Mouse (Mus musculus) kidney, adult 18-20 months (tissue): Measurements from ENCODE around the gene Slc30a3.

ENCODE experiments used
- DNase-seq: peaks from one replicate; pipeline ENCODE4 v3.0.0; 2021

Gene Slc30a3

DNA sequence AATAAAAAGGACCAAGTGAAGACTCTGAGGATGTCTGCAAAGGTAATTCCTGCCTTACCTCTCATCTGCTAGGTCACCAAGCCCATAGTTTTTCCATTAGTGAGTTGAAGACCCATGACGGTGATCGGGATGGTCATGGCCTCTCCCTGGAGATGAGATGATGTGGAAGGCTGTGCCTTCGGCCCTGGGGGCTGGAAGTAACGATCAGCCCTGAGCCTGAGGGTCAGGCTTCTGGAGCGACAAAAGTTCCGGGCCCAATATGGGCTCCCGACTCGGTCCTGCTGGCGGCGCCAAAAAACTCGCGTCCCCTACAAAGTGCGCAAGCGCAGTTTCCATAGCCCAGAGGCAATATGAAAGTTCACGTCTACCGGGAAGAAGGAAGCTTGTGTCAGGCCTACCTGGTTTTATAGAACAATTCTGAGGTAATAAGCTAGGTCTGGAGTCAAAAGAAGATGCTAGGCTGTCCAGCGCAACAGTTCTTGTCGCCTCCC, at the start of gene Slc30a3:
Slc30a3 (minus strand) TSS at position 238 of the 491 bp plus-strand sequence.
- DNase-seq: no peak

DNA sequence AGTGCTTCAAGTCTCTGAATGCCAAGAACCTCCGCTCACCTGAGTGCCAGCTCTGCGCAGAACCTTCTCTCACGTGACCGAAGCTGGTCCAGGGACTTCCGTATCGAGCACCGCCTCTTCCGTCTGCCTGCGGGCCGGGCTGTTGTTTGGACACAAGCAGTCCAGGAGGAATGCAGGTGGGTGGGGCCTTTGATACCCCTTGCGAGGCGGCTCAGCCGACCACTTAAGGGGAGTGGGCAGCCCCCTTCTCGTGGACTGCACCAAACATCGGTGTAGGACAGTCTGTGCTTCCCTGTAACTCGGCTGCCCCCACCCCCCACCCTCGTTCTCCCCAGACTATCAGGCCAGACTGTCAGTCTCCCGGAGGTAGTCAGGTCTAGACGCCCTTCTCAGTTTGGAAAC, 46.1 kb upstream of the Slc30a3 start, which contains the start of gene Mpv17:
Mpv17 (minus strand) TSS at position 100 of the 402 bp plus-strand sequence.
- DNase-seq: peak; percentile 89

DNA sequence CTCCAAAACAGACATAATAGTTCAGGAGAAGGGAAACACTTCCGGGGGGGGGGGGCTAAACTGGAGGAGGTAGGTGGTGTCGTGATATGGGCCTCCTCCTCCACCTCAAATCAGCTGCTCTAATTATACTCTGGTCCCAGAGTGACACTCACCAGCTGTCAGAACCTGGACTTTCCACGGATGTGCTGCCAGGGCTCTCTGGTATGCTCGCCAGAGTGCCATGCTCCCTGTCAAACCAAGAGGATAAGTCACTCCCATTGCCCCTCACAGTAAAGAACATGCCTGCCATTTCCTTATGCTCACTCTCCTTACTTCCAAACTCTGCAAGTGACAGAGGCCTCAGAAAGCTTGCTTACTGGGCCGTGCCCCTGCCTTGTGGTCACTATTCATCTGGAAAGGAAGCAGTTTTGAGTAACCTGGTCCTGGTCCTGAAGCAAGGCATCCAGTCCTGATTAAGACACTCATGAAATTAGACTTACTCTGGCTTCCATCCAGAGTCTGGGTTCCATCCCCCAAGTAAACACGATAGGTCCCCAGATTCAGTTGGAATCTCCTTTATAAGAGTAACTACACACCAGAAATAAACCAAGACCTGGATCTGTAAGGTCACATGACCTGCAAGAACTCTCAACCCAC, 45.6 kb upstream of the Slc30a3 start:
- DNase-seq: no peak

DNA sequence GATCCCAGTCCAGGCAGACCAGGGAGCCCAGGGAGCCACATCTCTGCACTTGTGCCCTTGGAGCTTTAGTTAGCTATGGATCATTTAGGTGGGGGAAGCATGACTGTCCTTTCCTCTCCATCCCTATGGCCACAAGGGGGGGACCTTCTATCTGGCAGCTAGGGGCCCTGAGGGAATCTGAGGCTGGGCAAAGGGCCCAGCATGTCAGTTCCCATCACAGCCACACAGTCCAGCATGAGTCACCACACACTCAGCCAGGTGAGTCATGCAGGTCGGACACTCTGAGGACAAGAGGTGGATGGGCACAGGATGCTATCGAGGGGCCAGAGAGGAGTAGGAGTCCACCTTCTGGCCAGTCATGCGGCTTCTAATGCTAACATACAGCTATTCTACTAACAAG, 43.7 kb upstream of the Slc30a3 start:
- no peak for DNase-seq

DNA sequence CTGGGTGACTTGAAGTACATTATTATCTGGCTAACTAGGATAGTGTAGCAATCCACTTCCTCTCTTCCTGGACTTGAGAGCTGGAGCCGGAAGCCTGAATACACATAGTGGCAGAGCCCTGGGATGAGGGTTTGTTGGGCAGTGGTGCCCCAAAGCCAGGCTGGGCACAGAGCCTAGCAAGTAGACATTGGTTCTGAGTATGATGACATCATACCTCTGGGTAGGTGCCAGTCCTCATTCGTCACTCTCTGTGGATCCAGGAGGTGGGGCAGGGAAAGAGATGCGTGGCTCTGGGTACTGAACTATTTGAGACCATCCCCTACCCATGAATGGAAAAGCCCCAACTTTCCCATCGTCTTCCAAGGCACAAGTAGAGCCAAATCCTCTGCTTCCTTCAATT, 41.7 kb upstream of the Slc30a3 start:
- DNase-seq: no peak

DNA sequence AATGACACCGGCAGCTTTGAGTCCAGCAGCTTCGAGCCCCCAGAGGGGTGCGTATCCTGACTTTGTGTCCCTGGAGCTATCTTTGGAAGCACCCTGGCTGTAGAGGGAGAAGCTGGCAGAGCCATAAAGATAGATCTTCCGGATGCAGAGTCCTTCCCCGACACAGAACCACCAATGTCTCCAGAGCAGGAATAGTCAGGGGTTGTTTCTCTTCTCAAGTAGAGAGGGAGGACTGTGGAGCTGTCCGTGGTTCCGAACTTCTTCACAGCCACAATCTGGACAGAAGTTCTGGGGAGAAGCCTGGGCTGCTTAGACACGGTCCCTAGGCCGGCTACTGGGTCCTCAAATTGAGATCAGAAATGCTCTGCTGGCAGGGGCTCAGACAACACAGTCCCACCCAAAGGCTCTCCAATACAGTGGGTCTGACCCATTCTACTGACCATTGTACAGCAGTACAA, 31.0 kb upstream of the Slc30a3 start:
- no peak for DNase-seq

DNA sequence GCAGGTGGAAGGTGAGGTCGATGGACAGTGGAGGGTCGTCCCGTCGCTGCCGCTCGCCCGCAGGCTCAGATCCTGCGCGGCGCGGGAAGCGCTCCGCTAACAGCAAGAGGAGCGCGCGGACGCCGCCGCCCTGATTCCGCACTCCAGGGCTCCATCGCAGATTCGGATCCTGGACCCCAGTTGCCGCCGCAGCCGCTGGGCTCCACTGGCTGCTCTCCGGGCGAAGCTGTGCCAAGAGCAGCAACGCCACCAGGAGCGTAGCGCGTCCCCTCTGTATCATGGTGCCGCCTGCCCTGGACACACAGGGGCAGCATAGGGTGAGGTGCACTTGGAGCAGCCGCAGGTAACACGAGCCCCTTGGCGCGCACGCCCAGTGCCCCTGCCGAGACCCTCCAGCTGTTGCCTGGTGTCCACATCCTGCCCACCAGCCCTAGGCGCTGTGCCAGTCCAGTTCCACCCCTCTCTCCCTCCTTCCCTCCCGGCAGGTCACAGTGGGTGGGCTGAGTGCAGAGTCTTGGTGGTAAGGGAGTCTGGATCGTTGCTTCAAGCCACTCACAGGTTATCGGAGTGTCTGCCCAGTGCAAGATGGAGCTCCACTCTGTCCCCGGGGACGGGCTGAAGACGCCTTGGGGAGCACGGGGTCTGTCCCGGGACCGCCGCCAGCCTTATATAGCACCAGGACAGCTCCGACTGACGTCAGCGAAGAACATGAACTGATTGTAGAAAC, 30.4 kb upstream of the Slc30a3 start, which contains the start of gene Ucn:
Ucn (minus strand) TSS at position 589 of the 727 bp plus-strand sequence.
- DNase-seq: no peak

DNA sequence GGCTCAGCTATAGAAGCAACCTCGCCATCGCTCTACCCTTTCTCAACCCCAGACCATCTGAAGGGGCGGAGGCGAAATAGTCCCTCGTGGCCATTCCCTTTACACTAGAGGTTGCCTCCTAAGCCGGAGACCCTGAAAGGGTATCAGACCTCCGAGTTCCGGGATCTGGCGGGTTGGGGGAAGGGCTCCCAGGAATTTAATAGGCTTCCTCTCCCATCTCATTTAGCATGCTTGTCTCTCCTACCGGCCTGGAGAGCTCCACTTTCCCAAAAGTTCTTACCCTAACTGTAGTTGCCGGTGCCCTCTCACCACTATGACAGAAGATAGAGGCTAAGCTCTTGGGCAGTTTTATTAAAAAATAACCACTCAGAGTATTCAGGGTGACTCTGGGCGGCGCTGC, 29.6 kb upstream of the Slc30a3 start:
- DNase-seq: no peak

DNA sequence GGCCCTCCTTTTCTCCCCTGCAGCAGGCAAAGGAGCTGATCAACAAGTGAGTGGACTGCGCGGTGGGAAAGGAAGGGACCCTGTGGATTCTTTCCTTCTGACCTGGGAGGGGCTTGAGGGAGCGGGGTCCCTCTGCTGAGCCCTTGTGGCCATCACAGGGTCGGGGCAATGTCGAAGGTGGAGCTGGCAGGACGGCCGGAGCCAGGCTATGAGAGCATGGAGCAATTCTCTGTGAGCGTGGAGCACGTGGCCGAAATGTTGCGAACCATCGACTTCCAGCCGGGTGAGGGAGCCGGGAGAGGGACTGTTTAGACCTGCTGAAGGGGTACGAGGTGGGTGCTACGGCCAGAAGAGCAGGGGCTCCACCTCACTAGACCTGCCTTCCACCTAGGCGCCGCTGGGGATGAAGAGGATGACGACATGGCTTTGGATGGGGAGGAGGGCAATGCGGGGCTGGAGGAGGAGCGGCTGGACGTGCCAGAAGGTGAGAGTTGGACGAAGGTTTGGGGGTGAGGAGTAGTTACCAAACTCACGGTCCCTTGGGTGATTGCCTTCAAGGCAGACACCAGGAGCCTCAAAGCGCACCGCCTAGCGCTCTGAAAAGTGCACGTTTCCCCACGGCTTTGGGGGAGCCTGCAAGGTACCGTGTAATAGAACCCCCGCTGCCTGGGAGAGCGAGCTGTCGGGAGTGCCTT, 28.8 kb upstream of the Slc30a3 start:
- no peak for DNase-seq

DNA sequence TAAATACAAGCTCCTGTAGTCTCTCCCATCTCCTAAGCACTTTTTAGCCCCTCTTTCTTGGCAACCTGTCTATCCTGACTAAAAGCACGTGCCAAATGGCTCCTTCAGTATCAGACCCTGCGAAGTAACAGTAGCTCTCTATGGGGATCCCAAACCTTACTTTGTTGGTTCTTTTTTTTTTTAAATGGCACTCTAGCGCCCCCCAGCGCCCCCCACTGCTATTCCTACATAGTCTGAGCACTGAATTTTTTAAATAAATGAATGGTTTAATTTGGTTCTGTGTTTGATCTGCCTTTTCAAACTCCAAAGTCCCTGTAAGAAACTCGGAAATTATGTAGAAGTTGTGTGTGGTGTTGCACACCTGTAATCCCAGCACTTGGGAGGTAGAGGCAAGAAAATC, 18.0 kb upstream of the Slc30a3 start:
- DNase-seq: no peak

DNA sequence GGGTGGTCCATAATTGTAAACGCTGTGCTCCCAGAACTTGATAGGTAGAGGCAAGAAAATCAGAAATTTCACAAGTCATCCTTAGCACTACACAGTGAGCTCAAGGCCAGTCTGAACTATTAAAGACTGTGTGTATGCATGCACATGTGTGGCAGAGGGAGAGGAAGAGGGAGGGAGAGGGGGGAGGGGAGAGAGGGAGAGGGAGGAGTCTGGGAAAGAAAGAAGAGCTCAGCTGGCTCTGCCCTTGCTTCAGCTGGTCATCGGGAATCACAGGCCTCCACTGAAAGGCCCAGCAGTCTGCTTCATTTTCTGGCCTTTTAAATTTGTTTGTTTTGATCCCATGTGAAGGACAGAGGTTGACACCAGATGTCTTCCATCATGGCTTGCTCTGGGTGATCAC, 15.4 kb upstream of the Slc30a3 start:
- DNase-seq: no peak

DNA sequence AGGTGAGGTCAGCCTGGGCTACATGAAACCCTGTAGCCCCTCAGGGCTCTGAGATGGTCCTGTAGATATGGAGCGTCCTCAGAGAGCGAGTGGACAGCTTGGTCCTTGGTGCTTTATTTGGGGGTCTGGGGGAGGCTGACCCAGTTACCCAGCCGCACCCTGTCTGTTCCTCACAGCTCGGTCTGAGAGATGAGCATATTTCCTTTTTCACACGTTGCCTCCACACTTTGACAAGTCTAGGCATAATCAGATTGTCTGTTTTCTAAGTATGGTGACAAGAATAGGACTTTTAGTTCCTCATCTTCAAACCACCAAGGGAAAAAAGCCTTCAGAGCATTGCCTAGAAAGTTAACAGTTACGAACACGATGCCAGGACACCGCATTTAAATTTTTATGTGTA, 13.1 kb upstream of the Slc30a3 start:
- no peak for DNase-seq

DNA sequence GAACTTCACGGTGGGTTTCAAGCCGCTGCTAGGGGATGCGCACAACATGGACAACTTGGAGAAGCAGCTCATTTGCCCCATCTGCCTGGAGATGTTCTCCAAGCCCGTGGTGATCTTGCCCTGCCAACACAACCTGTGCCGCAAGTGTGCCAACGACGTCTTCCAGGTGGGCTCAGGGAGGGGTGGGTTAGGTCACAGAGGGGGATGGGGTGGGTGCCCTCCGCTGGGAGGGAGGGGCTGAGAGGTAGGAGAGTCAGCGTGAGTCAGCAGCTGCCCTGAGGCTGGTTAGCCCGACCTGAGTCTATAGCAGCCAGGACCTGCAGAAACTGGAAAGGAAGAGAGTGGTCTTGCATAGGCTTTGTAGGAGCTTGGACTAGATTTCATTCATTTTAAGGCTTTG, 8.9 kb upstream of the Slc30a3 start:
- DNase-seq: no peak

DNA sequence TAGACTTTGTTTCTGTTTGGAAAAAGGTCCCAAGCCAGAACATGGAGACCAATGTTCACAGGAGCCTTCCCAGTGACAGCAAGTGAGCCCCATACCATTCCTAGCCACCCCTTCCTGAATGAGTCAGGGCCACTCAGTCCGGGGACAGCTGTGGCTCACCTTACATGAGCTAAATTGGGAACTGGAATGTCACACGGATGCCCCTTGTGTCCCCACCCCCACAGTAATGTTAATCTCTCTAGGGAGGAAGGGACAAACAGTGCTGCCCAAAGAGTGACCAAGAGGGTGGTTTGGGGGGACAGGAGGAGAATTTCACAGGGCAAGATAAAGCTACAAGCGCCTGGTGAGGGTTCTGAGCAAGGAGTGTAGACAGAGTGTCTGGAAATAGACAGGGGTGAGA, 8.3 kb upstream of the Slc30a3 start, which contains the start of gene Trim54:
Trim54 (plus strand) TSS at position 359 of the 400 bp plus-strand sequence.
- no peak for DNase-seq

DNA sequence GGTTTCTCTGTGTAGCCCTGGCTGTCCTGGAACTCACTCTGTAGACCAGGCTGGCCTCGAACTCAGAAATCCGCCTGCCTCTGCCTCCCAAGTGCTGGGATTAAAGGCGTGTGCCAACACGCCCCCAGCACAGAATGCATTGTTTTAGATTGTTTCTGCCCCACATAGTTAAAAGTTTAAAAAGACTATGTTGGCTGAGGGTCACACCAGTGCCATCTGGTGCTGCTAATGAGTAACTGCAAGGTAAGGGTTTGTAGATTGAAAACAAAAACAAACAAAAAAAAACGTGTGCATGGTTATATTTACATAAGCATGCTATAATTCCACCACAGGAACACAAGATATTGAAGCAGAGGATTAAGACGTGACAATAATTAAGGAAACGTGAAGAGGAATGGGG, 2.7 kb upstream of the Slc30a3 start:
- peak; percentile 11 for DNase-seq

DNA sequence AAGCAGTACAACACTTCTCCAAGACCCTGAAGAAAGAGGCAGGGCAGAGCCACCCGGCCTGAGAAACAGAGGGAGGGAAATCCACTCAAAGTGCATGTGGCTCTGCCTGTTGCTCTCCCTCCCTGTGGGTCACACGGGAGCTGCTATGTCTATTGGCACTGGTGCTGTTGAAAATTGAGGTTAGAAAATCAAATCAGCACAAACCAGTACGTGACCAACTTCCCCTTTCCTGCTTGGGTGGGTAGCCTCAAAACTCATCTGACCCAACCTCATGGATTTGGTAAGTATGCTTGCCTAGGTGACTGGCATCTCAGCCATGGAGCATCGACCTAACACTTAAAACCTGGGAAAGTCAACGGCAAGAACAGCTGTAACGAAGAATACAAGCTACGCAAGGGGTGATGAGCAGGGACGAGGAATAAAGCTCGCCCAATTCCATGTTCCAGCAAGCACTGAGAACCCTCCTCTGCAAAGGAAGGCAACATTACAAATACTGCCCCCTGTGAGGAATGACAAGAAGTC, 2.2 kb downstream of the Slc30a3 start, which contains the start of gene Dnajc5g:
Dnajc5g (plus strand) TSS at position 472 of the 522 bp plus-strand sequence.
- DNase-seq: no peak

DNA sequence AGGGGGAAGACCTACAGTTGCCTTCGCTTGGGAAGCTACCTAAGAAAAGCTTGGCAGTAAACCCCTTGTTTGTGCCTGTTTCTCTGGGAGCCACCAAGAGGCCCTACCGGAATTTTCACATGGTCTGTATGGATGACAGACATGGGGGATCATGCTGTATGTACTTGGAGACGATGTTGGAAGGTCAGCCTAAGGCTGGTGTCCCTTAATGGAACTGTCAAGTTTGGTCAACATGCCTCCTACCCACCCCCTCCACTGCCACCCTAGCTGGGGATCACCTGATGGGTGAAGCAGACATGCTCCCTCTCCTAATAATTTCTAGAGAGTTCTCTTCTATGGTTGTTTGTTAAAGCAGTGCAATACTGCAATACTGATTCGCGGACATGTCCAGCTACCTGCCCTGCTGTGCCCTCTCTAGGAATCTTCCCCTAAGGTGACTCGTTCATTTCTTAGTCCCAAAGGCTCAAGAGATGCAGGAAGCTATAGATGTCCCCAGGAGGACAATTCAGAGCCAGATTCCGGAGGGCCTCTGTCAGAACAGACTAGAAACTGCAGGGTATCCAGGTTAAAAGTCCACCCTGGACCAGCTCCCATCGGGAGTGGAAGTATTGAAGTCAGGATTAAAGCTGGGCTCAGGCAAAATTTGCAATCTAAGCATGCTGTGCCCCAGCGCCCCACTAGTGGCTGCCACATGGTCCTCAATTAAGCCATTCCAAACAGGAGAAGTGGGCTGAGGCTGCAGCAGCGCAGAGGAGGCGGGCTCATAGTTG, 12.1 kb downstream of the Slc30a3 start:
- DNase-seq: no peak

DNA sequence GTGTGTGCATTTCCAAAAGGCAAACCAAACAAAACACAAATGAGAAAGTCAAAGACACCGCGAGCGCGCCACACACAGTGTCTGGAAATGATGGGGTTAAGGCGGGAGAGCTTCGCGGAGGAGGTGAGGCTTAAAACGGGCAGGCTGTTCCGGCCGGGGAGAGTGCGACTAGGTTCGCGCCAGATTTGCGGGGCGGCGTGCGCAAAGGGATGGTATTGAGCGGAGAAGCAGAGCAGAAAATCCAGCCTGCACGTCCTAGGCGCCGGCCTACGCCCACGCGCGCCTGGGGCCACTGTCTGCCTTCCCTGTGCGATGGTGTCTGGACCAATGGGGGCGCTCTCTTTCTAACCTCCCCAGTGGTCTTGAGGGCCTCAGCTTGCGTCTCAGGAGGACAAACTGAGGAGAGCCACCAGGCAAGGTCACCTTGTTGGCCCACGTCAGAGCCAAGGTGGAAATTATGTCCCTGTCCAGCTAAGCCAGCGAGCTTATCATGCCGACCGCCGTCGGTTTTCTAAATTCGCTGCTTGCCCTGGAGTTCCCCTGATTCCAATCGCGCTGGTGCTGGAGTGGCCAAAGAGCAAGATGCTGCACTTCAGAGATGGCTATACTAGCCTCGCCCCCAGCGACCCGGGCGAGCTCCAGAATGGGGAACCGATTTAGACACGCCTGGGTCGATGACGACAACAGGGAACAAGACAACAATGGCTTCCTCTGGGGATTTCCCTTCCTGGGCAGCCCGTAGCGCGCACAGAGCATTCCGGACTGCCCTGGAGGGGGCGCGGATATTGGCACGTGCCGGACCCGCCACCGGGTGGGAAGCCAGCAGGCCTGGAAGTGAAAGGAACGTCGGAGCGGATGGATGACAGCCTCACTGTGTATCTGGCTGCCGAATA, 13.0 kb downstream of the Slc30a3 start:
- DNase-seq: peak; percentile 43

DNA sequence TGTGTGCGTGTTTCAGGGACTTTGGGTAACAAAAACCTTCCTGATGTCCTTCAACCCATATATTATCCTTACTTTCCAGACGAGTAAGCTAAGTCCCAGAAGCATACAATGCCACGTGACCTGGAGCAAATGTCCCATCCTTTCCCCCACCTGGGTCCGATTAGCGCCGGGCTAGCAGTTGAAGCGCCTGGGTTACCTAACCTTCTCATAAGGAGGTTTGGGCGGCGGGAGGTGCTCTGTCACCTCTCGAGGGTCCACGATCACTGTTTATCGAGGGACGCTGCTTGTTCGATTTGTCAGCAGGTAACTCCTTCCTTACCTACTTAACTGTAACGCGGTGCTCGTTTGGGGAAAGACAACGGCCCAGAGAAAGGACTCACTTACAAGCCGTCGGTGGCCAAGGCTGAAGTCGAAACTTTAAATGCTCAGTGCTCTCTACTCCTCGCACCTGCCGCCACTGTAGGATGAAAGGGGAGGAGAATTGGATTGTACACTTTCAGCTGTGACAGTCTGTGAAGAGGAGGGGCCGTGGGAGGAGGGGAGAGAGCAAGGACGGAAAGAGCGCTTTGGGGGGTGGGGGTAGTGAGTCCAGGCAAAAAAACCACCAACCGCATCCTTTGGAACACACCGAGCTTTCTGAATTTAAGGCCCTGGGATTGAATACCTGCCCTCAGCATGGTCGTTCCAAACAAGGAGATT, 13.8 kb downstream of the Slc30a3 start:
- DNase-seq: peak; percentile 6
